Mouse (Mus musculus): ENCODE data around the gene Ntf5. TPM values are rescaled to one million over a fixed set of nuclear protein-coding genes. Genes with fewer than 3 reads are reported as not detected.
"Not testable (repeated sequence)": the region's sequence is repeated elsewhere in the genome, so short reads cannot be mapped to it uniquely, and the experiment has no call there.

The Ntf5 gene
- polyA plus RNA-seq, 1 experiment from 2014 or later = 1.6 TPM

DNA sequence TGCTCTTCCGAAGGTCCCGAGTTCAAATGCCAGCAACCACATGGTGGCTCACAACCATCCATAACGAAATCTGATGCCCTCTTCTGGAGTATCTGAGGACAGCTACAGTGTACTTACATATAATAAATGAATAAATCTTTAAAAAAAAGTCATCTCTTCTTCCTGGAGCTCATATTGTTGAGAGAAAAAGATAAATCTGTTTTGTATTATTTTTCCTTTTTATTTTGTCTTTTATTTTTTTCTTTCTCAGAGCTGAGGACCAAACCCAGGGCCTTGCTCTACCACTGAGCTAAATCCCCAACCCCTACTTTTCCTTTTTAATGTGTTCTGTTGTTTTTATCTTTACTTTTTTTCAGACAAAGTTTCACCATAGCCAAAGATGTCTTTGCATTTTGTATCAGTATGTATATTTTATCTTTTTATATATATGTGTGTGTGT is 17.1 kb upstream of the Ntf5 start:
- not testable (repeated sequence) for DNase-seq (ENCODE audit: low spot score); H3K9me3 ChIP-seq (ENCODE audit: control insufficient read depth, low read length); H3K27ac ChIP-seq (ENCODE audit: low read depth, low read length); H3K36me3 ChIP-seq (ENCODE audit: control insufficient read depth, insufficient read depth, low read length); H3K27me3 ChIP-seq (ENCODE audit: control insufficient read depth, insufficient read depth, low read length)
- Histone ChIP-seq H3K4me1 (ENCODE audit: control insufficient read depth, insufficient read depth, low read length) (peaks cover 13% of the 10 kb centered on the region), H3K9ac (ENCODE audit: low read length) (peak overlapping the region; percentile 41), H3K4me3 (ENCODE audit: low read depth, low read length) (peak overlapping the region; percentile 59), H3K4me2 (ENCODE audit: low read depth) (peak overlapping the region; percentile 48; the same call in 1 of the 2 replicates)
- WGBS = 8% methylated on average over 3 of the region's 3 CpGs
- ATAC-seq (ENCODE audit: insufficient read depth, low FRiP score, low TSS enrichment) = peak; percentile 43; the same call in 1 of the 2 replicates

GRCm38 (mm10) chr7:45396787-45397186 is 16.7 kb upstream of the Ntf5 start:
- no peak for DNase-seq (ENCODE audit: low spot score)
- Histone ChIP-seq H3K9ac (ENCODE audit: low read length) (no peak overlapping the region), H3K9me3 (ENCODE audit: control insufficient read depth, low read length) (no peaks in the 10 kb centered on the region), H3K27me3 (ENCODE audit: control insufficient read depth, insufficient read depth, low read length) (no peaks in the 10 kb centered on the region), H3K4me2 (ENCODE audit: low read depth) (no peak overlapping the region), H3K4me1 (ENCODE audit: control insufficient read depth, insufficient read depth, low read length) (peaks cover 13% of the 10 kb centered on the region), H3K36me3 (ENCODE audit: control insufficient read depth, insufficient read depth, low read length) (no peaks in the 10 kb centered on the region), H3K27ac (ENCODE audit: low read depth, low read length) (no peak overlapping the region), H3K4me3 (ENCODE audit: low read depth, low read length) (no peak overlapping the region)
- WGBS = 71% methylated on average over 2 of the region's 2 CpGs
- ATAC-seq (ENCODE audit: insufficient read depth, low FRiP score, low TSS enrichment) = no peak

DNA sequence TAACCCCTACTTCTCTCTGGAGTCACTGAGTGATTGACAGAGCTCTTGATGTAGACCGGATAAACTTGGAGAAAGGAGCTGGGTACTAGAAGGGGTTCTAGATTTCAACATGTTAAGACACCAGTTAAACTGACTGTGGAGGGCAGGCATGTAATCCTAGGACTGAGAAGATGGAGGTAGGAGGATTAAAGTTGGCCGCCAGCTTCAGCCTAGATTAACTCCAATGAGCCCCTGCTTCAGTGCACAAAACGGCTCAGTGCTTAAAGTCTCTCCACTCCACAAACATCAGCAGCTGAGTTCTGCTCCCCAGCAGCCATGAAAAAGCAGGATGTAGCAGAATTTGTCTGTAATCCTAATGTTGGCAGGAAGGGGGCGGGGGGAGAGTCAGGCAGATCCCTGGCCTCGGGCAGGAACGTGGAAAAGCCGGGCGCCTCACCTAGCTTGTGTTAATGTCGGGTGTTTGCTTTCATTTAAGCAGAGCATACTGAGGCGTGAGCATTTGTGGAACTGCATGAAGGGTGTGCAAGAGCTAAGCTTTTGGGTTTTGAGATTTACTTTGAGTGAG is 11.9 kb upstream of the Ntf5 start:
- H3K27me3 ChIP-seq (ENCODE audit: control insufficient read depth, insufficient read depth, low read length) = peaks cover 16% of the 10 kb centered on the region
- WGBS = 78% methylated on average over 10 of the region's 10 CpGs

DNA sequence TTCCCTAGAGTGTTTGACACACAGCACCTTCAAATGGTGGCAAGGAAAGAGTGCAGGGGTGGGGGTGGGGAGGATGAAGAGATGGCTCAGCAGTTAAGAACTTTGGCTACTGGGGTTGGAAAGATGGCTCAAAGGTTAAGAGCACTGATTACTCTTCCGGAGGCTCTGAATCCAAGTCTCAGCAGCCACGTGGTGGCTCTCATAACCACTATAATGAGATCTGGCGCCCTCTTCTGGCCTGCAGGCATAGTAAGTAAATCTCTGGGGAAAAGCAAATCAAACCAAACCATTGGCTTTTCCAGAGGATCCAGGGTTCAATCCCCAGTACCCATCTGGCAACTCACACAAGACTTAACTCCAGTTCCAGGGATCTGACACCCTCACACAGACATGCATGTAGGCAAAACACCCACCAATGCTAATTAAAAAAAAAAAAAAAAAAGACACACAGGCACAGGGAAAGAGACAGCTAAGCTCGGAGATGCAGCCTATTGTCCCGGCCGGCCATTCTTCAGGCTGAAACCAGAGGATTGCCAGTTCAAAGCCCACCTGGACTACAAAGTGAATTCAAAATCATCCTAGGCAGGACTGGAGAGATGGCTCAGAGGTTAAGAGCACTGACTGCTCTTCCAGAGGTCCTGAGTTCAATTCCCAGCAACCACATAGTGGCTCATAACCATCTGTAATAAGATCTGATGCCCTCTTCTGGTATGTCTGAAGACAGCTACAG is 9.8 kb upstream of the Ntf5 start:
- DNase-seq (ENCODE audit: low spot score) (peak; percentile 69), ATAC-seq (ENCODE audit: insufficient read depth, low FRiP score, low TSS enrichment) (no peak)
- H3K9ac ChIP-seq (ENCODE audit: low read length) = no peak overlapping the region
- no peaks in the 10 kb centered on the region for H3K9me3 ChIP-seq (ENCODE audit: control insufficient read depth, low read length)
- no peaks in the 10 kb centered on the region for H3K36me3 ChIP-seq (ENCODE audit: control insufficient read depth, insufficient read depth, low read length)
- peaks cover 37% of the 10 kb centered on the region for H3K27me3 ChIP-seq (ENCODE audit: control insufficient read depth, insufficient read depth, low read length)
- H3K4me3 ChIP-seq (ENCODE audit: low read depth, low read length) = no peak overlapping the region
- H3K27ac ChIP-seq (ENCODE audit: low read depth, low read length) = no peak overlapping the region
- no peaks in the 10 kb centered on the region for H3K4me1 ChIP-seq (ENCODE audit: control insufficient read depth, insufficient read depth, low read length)
- no peak overlapping the region for H3K4me2 ChIP-seq (ENCODE audit: low read depth)
- 50% methylated on average over 6 of the region's 6 CpGs for WGBS

More for the DNA sequence above, 11.9 kb upstream of the Ntf5 start:
- DNase-seq (ENCODE audit: low spot score) (no peak), ATAC-seq (ENCODE audit: insufficient read depth, low FRiP score, low TSS enrichment) (no peak)
- Histone ChIP-seq H3K9me3 (ENCODE audit: control insufficient read depth, low read length) (no peaks in the 10 kb centered on the region), H3K4me2 (ENCODE audit: low read depth) (no peak overlapping the region), H3K9ac (ENCODE audit: low read length) (no peak overlapping the region), H3K4me3 (ENCODE audit: low read depth, low read length) (no peak overlapping the region), H3K27ac (ENCODE audit: low read depth, low read length) (no peak overlapping the region), H3K36me3 (ENCODE audit: control insufficient read depth, insufficient read depth, low read length) (no peaks in the 10 kb centered on the region), H3K4me1 (ENCODE audit: control insufficient read depth, insufficient read depth, low read length) (no peaks in the 10 kb centered on the region)

DNA sequence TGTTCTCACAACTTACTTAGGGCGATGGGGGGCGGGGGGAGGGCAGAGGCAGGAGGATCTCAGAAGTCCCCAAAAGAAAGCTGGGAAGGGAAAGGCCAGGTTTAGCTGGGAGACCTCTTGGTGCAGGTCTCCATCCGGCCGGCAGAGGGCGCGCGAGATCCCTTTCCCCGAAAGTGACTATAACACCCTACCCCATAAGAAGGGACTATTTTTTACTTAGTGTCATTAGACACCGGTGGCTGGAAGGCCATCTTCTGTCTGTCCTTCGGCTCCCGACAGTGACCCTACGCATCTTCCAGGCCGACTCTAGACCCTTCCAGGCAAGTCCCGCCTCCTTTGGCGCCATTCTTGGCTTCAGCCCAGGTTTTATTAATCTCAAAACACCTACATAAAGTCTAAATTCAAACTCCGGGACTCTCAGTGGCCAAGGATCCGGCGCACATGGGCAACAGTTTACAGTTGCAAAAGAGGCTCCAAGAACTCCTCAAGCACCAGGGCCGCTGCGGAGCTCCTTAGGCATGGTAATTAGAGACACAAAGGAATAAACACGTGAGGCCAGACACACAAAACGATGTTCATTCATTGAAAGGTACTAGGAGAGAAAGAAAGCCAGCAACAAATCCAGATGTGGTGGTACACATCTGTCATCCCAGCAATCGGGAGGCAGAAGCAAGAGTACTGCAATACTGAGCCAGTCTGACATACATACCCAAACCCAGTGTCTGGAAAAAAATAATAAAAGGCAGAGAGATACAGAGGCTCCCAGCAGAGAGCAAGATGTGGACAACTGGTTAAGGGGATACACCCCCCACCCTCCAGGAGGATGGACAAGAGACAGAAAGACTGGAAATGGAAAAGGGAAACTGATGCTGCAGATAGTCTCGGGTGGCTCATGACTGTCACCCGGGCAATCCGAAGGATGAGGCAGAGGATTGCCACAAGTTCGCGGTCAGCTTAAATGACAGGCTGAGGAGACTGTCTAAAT is 8.1 kb upstream of the Ntf5 start, which contains the start of gene Kcna7:
TSS of gene Kcna7 (plus strand) at position 563 of the 985 bp plus-strand sequence.
- peaks cover 54% of the 10 kb centered on the region for H3K27me3 ChIP-seq (ENCODE audit: control insufficient read depth, insufficient read depth, low read length)
- H3K4me2 ChIP-seq (ENCODE audit: low read depth) = peak within 1 kb of the TSS; percentile 32
- H3K9me3 ChIP-seq (ENCODE audit: control insufficient read depth, low read length) = no peaks in the 10 kb centered on the region
- no peak within 1 kb of the TSS for H3K27ac ChIP-seq (ENCODE audit: low read depth, low read length)
- ATAC-seq (ENCODE audit: insufficient read depth, low FRiP score, low TSS enrichment) (peak; percentile 38; the same call in 1 of the 2 replicates), DNase-seq (ENCODE audit: low spot score) (peak; percentile 63)
- H3K4me3 ChIP-seq (ENCODE audit: low read depth, low read length) = peak within 1 kb of the TSS; percentile 30
- no peaks in the 10 kb centered on the region for H3K4me1 ChIP-seq (ENCODE audit: control insufficient read depth, insufficient read depth, low read length)
- WGBS = 14% methylated on average over 28 of the region's 28 CpGs
- no peak within 1 kb of the TSS for H3K9ac ChIP-seq (ENCODE audit: low read length)
- no peaks in the 10 kb centered on the region for H3K36me3 ChIP-seq (ENCODE audit: control insufficient read depth, insufficient read depth, low read length)

DNA sequence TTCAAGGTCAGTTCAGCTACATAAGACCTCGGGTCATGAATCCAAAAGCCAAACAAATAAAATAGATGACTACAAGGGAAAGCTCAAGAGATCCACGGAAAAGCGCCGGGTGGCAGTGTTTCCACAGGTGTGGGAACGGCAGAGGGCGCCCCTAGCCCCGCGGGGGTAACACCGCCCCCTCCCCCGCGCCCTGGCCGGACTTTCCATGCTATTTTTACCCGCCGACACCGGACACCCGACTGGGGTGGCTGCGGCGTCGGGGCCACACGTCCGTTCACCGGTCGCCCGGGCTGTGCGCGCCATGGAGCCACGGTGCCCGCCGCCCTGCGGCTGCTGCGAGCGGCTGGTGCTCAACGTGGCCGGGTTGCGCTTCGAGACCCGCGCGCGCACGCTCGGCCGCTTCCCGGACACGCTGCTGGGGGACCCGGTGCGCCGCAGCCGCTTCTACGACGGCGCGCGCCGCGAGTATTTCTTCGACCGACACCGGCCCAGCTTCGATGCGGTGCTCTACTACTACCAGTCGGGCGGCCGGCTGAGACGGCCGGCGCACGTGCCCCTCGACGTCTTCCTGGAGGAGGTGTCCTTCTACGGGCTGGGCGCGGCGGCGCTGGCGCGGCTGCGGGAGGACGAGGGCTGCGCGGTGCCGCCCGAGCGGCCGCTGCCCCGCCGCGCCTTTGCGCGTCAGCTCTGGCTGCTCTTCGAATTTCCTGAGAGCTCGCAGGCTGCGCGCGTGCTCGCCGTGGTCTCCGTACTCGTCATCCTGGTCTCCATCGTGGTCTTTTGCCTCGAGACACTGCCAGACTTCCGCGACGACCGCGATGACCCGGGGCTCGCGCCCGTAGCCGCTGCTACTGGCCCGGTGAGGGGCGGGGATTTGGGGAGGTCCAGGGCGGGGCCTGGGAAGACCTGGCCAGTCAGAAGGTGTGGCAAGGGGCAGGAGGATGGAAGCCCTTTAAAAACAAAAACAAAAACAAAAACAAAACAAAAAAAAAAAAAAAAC is 7.0 kb upstream of the Ntf5 start:
- WGBS = 2% methylated on average over 114 of the region's 114 CpGs
- no peak for ATAC-seq (ENCODE audit: insufficient read depth, low FRiP score, low TSS enrichment)

GRCm38 (mm10) chr7:45407836-45408235 is 5.7 kb upstream of the Ntf5 start:
- Histone ChIP-seq H3K4me2 (ENCODE audit: low read depth) (no peak overlapping the region), H3K9me3 (ENCODE audit: control insufficient read depth, low read length) (no peaks in the 10 kb centered on the region), H3K4me1 (ENCODE audit: control insufficient read depth, insufficient read depth, low read length) (no peaks in the 10 kb centered on the region), H3K4me3 (ENCODE audit: low read depth, low read length) (no peak overlapping the region), H3K36me3 (ENCODE audit: control insufficient read depth, insufficient read depth, low read length) (no peaks in the 10 kb centered on the region), H3K27ac (ENCODE audit: low read depth, low read length) (no peak overlapping the region), H3K27me3 (ENCODE audit: control insufficient read depth, insufficient read depth, low read length) (peaks cover 77% of the 10 kb centered on the region), H3K9ac (ENCODE audit: low read length) (no peak overlapping the region)
- no peak for ATAC-seq (ENCODE audit: insufficient read depth, low FRiP score, low TSS enrichment)
- no peak for DNase-seq (ENCODE audit: low spot score)
- WGBS = 85% methylated on average over 10 of the region's 10 CpGs

More for the DNA sequence above, 7.0 kb upstream of the Ntf5 start:
- H3K9me3 ChIP-seq (ENCODE audit: control insufficient read depth, low read length) = no peaks in the 10 kb centered on the region
- H3K27me3 ChIP-seq (ENCODE audit: control insufficient read depth, insufficient read depth, low read length) = peaks cover 63% of the 10 kb centered on the region
- no peak overlapping the region for H3K27ac ChIP-seq (ENCODE audit: low read depth, low read length)
- no peaks in the 10 kb centered on the region for H3K36me3 ChIP-seq (ENCODE audit: control insufficient read depth, insufficient read depth, low read length)
- peak overlapping the region; percentile 32 for H3K4me2 ChIP-seq (ENCODE audit: low read depth)
- no peaks in the 10 kb centered on the region for H3K4me1 ChIP-seq (ENCODE audit: control insufficient read depth, insufficient read depth, low read length)
- H3K9ac ChIP-seq (ENCODE audit: low read length) = no peak overlapping the region
- H3K4me3 ChIP-seq (ENCODE audit: low read depth, low read length) = peak overlapping the region; percentile 30
- DNase-seq (ENCODE audit: low spot score) = no peak
